Mouse (Mus musculus) ES-E14 (cell line): ENCODE measurements at regions not wholly inside any gene's neighbourhood (a gene's known extent, or its start where the extent isn't known, plus 50 kb on each side); places are given as distances from the start of the nearest gene placed in this dataset.

ENCODE experiments used
- DNase-seq: peaks from one replicate; pipeline ENCODE4 v3.0.0-alpha.2; 2013; ENCODE audit warnings: low read depth, low spot score
- H3K27ac ChIP-seq: 2 replicates; pipeline ENCODE4 v1.5.1; 2012; ENCODE audit warnings: low read depth, mild to moderate bottlenecking, low read length, moderate library complexity, mixed read lengths; ENCODE audit not compliant: poor library complexity, insufficient read depth, severe bottlenecking
- H3K36me3 ChIP-seq: 2 replicates; pipeline ENCODE4 v1.6.1; 2012; ENCODE audit warnings: mild to moderate bottlenecking, low read length, moderate library complexity, mixed read lengths; ENCODE audit not compliant: control insufficient read depth, poor library complexity, insufficient read depth, severe bottlenecking
- H3K4me1 ChIP-seq, 2 experiments: fragments of 150-350 bp in 1 of 2; sonication (generic) in 1 of 2; 2 replicates each; pipeline ENCODE4 v1.6.1; 2012; ENCODE audit warnings: low read length in 2 of 2, mild to moderate bottlenecking in 1 of 2, mixed read lengths in 1 of 2; ENCODE audit not compliant: control insufficient read depth in 2 of 2, insufficient read depth in 2 of 2, poor library complexity in 1 of 2
- H3K4me3 ChIP-seq, 2 experiments: fragments of 150-350 bp in 1 of 2; sonication (generic) in 1 of 2; 2 replicates each; pipeline ENCODE4 v1.5.1; 2012; ENCODE audit warnings: low read length in 2 of 2, low read depth in 1 of 2, mild to moderate bottlenecking in 1 of 2, mixed read lengths in 1 of 2; ENCODE audit not compliant: insufficient read depth in 1 of 2, poor library complexity in 1 of 2, severe bottlenecking in 1 of 2
- H3K9ac ChIP-seq: 2 replicates; pipeline ENCODE4 v1.6.1; 2012; ENCODE audit warnings: low read depth, mild to moderate bottlenecking, low read length, mixed read lengths; ENCODE audit not compliant: poor library complexity, insufficient read depth, severe bottlenecking
- H3K9me3 ChIP-seq: fragments of 150-350 bp; sonication (generic); 2 replicates; pipeline ENCODE4 v1.6.1; 2012; ENCODE audit warnings: low read depth, mild to moderate bottlenecking, low read length; ENCODE audit not compliant: control insufficient read depth, insufficient read depth
- CHD2 ChIP-seq: IDR thresholded peaks from 2 replicates; pipeline ENCODE4 v1.6.1; 2014; ENCODE audit warnings: mild to moderate bottlenecking, low read depth, low read length, inconsistent platforms
- HCFC1 ChIP-seq: IDR thresholded peaks from 2 replicates; pipeline ENCODE4 v1.6.1; 2012; ENCODE audit warnings: low read length, inconsistent platforms, borderline replicate concordance; ENCODE audit not compliant: insufficient read depth
- MAFK ChIP-seq: IDR thresholded peaks from 2 replicates; pipeline ENCODE4 v1.6.1; 2014; ENCODE audit warnings: mild to moderate bottlenecking, low read depth, low read length, inconsistent platforms; ENCODE audit not compliant: insufficient read depth
- ZC3H11A ChIP-seq: IDR thresholded peaks from 2 replicates; pipeline ENCODE4 v1.6.1; 2012; ENCODE audit warnings: low read depth, mild to moderate bottlenecking, inconsistent platforms, low read length, borderline replicate concordance
- ZNF384 ChIP-seq: IDR thresholded peaks from 2 replicates; pipeline ENCODE4 v1.6.1; 2012; ENCODE audit warnings: low read depth, low read length, inconsistent platforms
- in situ Hi-C, 2 experiments: fragments of 600-800 bp; cut with MboI; formaldehyde crosslinking; loops; one replicate each; pipeline ENCODE4 v1.15.1; 2025; ENCODE audit warnings: low sequenced_read_pairs in 2 of 2, inconsistent platforms in 1 of 2; ENCODE audit not compliant: unreplicated experiment in 2 of 2

DNA sequence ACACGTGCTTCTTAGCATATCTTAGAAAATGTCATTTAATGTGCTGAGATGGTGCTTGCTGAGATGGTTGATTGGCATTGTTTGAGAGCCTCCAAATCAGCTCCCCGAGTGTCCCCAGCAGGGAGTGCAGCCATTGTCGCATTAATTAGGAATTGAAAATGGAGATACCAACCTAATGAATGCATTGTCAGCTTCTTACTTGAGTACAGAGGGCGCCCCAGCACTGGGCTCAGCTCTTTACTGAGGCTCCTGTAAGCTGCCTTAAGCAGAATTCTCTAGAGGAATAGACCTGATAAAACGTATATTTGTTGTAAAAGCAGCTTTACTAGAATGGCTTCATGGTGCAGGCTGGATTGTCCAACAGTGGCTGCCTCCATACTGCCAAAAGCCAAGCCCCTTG is 415.1 kb upstream of the Gulo start:
- no peak for DNase-seq
- Histone ChIP-seq H3K27ac (0 out of 2 replicates have a peak overlapping the region, but pooled peaks have one; percentile 4), H3K4me3 (no peak overlapping the region), H3K9me3 (no peaks in the 10 kb centered on the region), H3K4me1 (no peaks in the 10 kb centered on the region), H3K36me3 (no peaks in the 10 kb centered on the region), H3K9ac (no peak overlapping the region)
- in situ Hi-C loops = no loop called here
- no peak for TF ChIP-seq HCFC1
- no peak for TF ChIP-seq ZC3H11A
- TF ChIP-seq MAFK = no peak
- TF ChIP-seq ZNF384 = no peak
- no peak for TF ChIP-seq CHD2
